Mouse (Mus musculus) adrenal gland, postnatal 25 days (tissue): ENCODE results near the gene Nkx2-9. TPM values are rescaled to one million over a fixed set of nuclear protein-coding genes. Genes with fewer than 3 reads are reported as not detected.

Source experiments
- DNase-seq: peaks from one replicate; pipeline ENCODE4 v3.0.0; 2021; ENCODE audit warnings: mixed read lengths
- long read RNA-seq: library from polyadenylated mRNA; stranded (forward); transcript quantifications from one replicate; pipeline ENCODE4 v2.0.0, GENCODE M21; 2021
- total RNA-seq: library from RNA; stranded (reverse); gene quantifications from 2 replicates; pipeline ENCODE4 v1.2.3, GENCODE M21; 2021

The Nkx2-9 gene
- total RNA-seq, result 0.33 TPM in 1 of 2 replicates, not detected in the other
- long read RNA-seq, partial matches to known transcripts, result 0 of 2 reads
- long read RNA-seq, other reads (novel, unspliced or antisense), result 0 of 2 reads

DNA sequence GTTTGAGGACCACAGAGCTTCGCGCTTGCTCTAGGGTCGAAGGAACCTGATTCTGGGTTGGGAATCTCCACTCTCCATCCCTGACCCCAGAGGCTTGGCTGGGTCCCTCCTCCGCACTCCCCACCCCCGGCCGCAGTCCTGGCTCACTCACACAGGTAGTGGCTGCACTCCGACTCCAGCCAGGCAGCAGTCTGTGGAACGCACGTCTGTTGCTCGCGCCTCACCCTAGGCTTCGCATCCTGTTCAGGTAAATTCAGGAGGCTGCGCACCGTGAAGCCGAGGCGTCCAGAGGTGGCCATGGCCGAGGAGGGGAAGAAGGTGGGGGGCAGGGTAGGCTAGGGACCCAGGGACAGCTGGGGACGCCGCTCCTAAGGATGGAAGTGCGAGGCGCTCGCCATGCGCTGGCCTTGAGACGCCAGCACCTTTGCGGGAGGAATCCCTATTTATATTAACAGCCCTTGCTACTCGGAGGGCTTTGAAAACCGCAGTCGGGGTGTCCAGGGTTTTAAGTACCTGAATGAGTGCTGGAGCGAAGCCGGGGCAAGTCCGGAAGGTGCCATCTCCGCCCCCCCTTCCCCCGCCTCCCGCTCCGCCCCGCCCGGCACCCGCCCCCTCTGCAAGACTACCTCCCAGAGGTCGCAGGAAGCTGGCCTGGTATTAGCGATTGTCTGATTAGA is at the start of gene Nkx2-9:
Gene Nkx2-9, minus strand, starts transcription at position 524 of the 677 bp plus-strand sequence.
- no peak for DNase-seq

- DNase-seq, result peak; percentile 36
Observed at GRCm38 (mm10) chr12:56637181-56637566, 24.1 kb upstream of the Nkx2-9 start.

GRCm38 (mm10) chr12:56636534-56637180 is 23.6 kb upstream of the Nkx2-9 start:
- no peak for DNase-seq

- no peak for DNase-seq
Observed at GRCm38 (mm10) chr12:56616088-56616487, 3.0 kb upstream of the Nkx2-9 start.

DNA sequence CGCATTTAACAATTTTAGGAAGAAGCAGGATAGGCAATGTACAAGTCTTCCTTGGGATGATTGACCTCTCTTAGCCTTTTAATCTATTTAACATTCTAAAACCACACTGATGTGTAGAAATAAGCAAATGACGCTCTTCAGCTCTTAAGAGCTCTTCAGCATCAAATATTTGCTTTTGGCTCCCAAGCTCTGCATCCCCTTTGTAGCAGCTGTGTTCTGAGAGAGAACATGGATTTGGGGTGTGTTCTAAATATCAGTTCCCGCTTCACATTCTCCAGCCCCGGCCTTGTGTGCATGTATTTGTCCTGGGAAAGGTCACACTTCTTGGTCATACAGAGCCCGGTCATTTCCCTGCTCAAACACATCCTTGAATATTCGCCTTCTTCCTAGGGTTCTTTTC is 2.3 kb upstream of the Nkx2-9 start:
- no peak for DNase-seq

GRCm38 (mm10) chr12:56614513-56614912 is 1.4 kb upstream of the Nkx2-9 start:
- DNase-seq, result no peak

- no peak for DNase-seq
Observed at GRCm38 (mm10) chr12:56613916-56614510, 929 bp upstream of the Nkx2-9 start.

DNA sequence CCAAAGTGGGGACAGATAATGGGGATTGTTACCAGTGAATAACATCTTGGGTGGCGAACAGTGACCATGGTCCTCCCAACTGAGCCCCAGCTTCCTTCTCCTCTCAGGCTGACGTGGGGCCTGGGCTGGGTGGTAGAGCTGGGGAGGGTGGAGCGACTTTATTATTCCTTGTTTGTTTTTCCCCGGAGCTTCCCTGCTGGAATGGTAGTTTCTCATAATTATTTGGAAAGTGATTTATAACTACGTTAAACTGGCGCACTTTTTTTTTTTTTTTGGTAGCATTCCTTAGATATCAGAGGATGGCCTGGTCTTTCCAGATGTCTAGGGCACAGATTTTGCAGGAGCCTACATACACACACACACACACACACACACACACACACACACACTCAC is 350 bp upstream of the Nkx2-9 start:
- DNase-seq, result no peak

GRCm38 (mm10) chr12:56612349-56612735 is 742 bp downstream of the Nkx2-9 start:
- DNase-seq, result no peak

- DNase-seq, result peak; percentile 30
Observed at GRCm38 (mm10) chr12:56611504-56612348, 1.4 kb downstream of the Nkx2-9 start.

- DNase-seq, result no peak
Observed at GRCm38 (mm10) chr12:56610851-56611250, 2.2 kb downstream of the Nkx2-9 start.

- DNase-seq, result peak; percentile 7
Observed at GRCm38 (mm10) chr12:56591722-56592121, 21.4 kb downstream of the Nkx2-9 start.

DNA sequence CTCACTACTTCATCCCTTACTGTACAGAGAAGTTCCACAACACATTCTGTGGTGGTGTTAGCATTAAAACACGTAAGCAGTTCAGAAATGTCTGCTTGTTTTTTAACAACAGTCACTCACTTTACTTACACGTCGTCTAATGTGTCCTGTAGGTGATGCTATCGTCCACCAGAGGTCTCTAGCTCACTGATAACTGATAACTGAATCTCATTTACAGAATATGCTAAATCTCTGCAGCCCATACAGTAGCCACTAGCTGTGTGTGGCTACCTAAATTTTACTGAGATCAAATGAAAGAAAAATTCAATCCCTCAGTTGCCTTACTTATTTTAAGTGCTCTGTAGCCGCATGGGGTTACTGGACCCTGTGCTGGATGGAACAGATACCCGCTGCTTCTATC is 25.3 kb downstream of the Nkx2-9 start:
- no peak for DNase-seq

Other genes starting within 250 kb of the Nkx2-9 start
- not detected in 2 replicates for gene Nkx2-1, start 76.4 kb downstream of the Nkx2-9 start, total RNA-seq
- not detected in 2 replicates for gene Pax9, start 78.5 kb upstream of the Nkx2-9 start, total RNA-seq